Mouse (Mus musculus) heart, postnatal 0 days (tissue): ENCODE results near the gene Fezf2.

Source experiments
- CTCF ChIP-seq: IDR thresholded peaks from 2 replicates; pipeline ENCODE4 v1.5.1; 2016; ENCODE audit warnings: antibody characterized with exemption, control low read depth, low read depth
- EP300 ChIP-seq: IDR thresholded peaks from 2 replicates; pipeline ENCODE4 v1.6.1; 2016; ENCODE audit warnings: antibody characterized with exemption, low read depth

GRCm38 (mm10) chr14:12375451-12375850 is 27.5 kb upstream of the Fezf2 start:
- TF ChIP-seq CTCF (no peak), EP300 (no peak)
